Mouse (Mus musculus) kidney, adult 2 months (tissue): ENCODE measurements at regions not wholly inside any gene's neighbourhood (a gene's known extent, or its start where the extent isn't known, plus 50 kb on each side); places are given as distances from the start of the nearest gene placed in this dataset.

Source experiments
- DNase-seq: peaks from one replicate; pipeline ENCODE4 v3.0.0; 2021
- H3K27ac ChIP-seq: fragments of 200-500 bp; 2 replicates; pipeline ENCODE4 v1.5.1; 2012; ENCODE audit warnings: low read depth, low read length, control low read depth, inconsistent platforms; ENCODE audit not compliant: insufficient read depth
- H3K27me3 ChIP-seq: fragments of 200-500 bp; replicated peaks from 2 replicates; pipeline ENCODE4 v1.6.1; 2012; ENCODE audit warnings: mild to moderate bottlenecking, moderate library complexity, low read length, inconsistent platforms; ENCODE audit not compliant: control insufficient read depth, insufficient read depth
- H3K36me3 ChIP-seq: fragments of 200-500 bp; 2 replicates; pipeline ENCODE4 v1.6.1; 2012; ENCODE audit warnings: mild to moderate bottlenecking, moderate library complexity, low read length, inconsistent platforms; ENCODE audit not compliant: control insufficient read depth, insufficient read depth
- H3K4me1 ChIP-seq: fragments of 200-500 bp; 2 replicates; pipeline ENCODE4 v1.6.1; 2011; ENCODE audit warnings: low read length; ENCODE audit not compliant: control insufficient read depth, insufficient read depth
- H3K4me3 ChIP-seq: fragments of 200-500 bp; 2 replicates; pipeline ENCODE4 v1.5.1; 2011; ENCODE audit warnings: mild to moderate bottlenecking, low read depth, low read length, control low read depth; ENCODE audit not compliant: insufficient read depth
- CTCF ChIP-seq: fragments of 200-500 bp; conservative IDR thresholded peaks from 2 replicates; pipeline ENCODE4 v1.5.1; 2011; ENCODE audit warnings: low read depth, mild to moderate bottlenecking, control low read depth, low read length, moderate library complexity, mixed read lengths; ENCODE audit not compliant: insufficient read depth, insufficient read length
- POLR2A ChIP-seq: fragments of 200-500 bp; IDR thresholded peaks from one replicate; pipeline ENCODE4 v1.6.1; 2011; ENCODE audit warnings: low read depth, low read length, control low read depth
- WGBS: fragments of 180-500 bp; shearing (Covaris S2); methylation state at CpG from one replicate; pipeline ENCODE4 v1.1.7; 2018; 5-methylcytosine and 5-hydroxymethylcytosine counted together

DNA sequence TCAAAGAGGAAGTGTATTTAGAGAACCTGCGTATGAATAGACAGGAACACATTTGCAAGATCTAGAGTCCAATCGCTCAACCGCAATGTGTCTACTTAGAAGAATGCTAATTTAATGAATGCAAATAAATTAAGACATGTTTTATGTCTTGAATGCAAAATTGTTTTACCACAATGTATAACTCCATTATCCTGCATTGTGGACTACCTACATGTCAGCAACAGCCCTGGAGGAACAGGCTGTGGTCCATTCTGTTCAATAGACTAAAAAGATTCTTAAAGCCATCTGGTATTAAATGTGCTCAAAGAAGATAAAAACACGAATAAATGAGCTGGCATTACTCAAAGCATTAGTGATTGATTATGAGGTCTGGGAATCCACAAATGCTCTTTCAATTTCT, 456.3 kb downstream of the Cenpc1 start:
- Histone ChIP-seq H3K36me3 (no peaks in the 10 kb centered on the region), H3K4me1 (no peaks in the 10 kb centered on the region), H3K27ac (no peak overlapping the region), H3K4me3 (no peak overlapping the region), H3K27me3 (no peaks in the 10 kb centered on the region)
- 80% methylated on average over 4 of the region's 4 CpGs for WGBS
- TF ChIP-seq POLR2A, result no peak
- no peak for TF ChIP-seq CTCF
- DNase-seq, result no peak

DNA sequence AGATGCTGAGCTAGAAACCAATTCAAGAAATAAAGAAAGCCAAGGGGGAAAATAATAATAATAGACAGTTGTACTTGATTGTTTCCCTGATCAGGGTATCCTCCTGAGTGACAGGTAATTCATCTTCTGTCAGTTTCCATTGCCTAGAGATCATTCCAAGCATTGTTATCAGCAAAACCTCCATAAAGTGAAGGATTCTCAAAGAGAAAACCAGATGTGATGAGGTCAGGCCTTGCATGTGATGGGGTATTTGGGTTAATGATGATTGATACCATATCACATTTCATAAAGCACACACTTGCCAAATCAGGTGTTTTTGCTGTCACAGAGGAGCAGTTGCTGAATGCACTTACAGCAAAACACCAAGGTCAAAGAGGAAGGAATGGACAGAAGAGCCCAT, 467.2 kb downstream of the Cenpc1 start:
- Histone ChIP-seq H3K27me3 (no peaks in the 10 kb centered on the region), H3K36me3 (no peaks in the 10 kb centered on the region), H3K4me1 (no peaks in the 10 kb centered on the region), H3K27ac (no peak overlapping the region), H3K4me3 (no peak overlapping the region)
- DNase-seq, result no peak
- no peak for TF ChIP-seq POLR2A
- no peak for TF ChIP-seq CTCF

GRCm38 (mm10) chr5:85595082-85595447, 470.3 kb downstream of the Cenpc1 start:
- TF ChIP-seq POLR2A, result no peak
- TF ChIP-seq CTCF, result no peak
- DNase-seq, result no peak
- Histone ChIP-seq H3K4me3 (no peak overlapping the region), H3K27me3 (no peaks in the 10 kb centered on the region), H3K27ac (no peak overlapping the region), H3K36me3 (no peaks in the 10 kb centered on the region), H3K4me1 (no peaks in the 10 kb centered on the region)
- 37% methylated on average over 1 of the region's 1 CpGs for WGBS

GRCm38 (mm10) chr5:85594413-85595081, 470.8 kb downstream of the Cenpc1 start:
- Histone ChIP-seq H3K27me3 (no peaks in the 10 kb centered on the region), H3K27ac (no peak overlapping the region), H3K36me3 (no peaks in the 10 kb centered on the region), H3K4me3 (no peak overlapping the region), H3K4me1 (no peaks in the 10 kb centered on the region)
- no peak for DNase-seq
- WGBS, result 75% methylated on average over 4 of the region's 4 CpGs
- TF ChIP-seq POLR2A (no peak), CTCF (no peak)

GRCm38 (mm10) chr5:85592236-85592635, 473.1 kb downstream of the Cenpc1 start:
- H3K4me3 ChIP-seq, result no peak overlapping the region
- TF ChIP-seq CTCF (no peak), POLR2A (no peak)
- WGBS, result 67% methylated on average over 3 of the region's 3 CpGs
- H3K27me3 ChIP-seq, result no peaks in the 10 kb centered on the region
- H3K4me1 ChIP-seq, result no peaks in the 10 kb centered on the region
- DNase-seq, result no peak
- no peak overlapping the region for H3K27ac ChIP-seq
- no peaks in the 10 kb centered on the region for H3K36me3 ChIP-seq

- Histone ChIP-seq H3K4me1 (no peaks in the 10 kb centered on the region), H3K27me3 (no peaks in the 10 kb centered on the region), H3K36me3 (no peaks in the 10 kb centered on the region), H3K4me3 (no peak overlapping the region), H3K27ac (no peak overlapping the region)
- TF ChIP-seq POLR2A (no peak), CTCF (peak; percentile 24; the same call in 1 of the 2 replicates)
- DNase-seq, result no peak
- WGBS, result 29% methylated on average over 3 of the region's 3 CpGs
Measured at GRCm38 (mm10) chr5:85586727-85587126, 478.7 kb downstream of the Cenpc1 start.

DNA sequence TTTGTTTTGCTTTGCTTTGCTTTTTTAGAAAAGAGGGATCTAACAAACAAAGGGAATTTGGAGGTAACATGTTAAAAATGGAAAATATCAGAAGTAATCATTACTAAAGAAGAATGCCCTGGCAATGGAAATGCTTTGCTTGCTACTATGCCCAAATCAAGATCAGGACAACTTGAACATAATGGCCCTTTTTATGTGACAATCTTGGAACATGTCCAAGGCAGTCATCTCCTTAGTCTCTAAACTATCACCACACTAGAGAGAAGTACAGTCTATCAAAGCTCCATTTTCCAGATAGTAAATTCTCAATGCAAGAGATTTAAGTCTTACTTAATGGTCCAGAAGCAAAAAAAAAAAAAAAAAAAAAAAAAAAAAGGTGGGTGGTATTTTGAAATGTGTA, 492.9 kb downstream of the Cenpc1 start:
- no peak for DNase-seq
- Histone ChIP-seq H3K36me3 (no peaks in the 10 kb centered on the region), H3K4me1 (no peaks in the 10 kb centered on the region), H3K27me3 (no peaks in the 10 kb centered on the region), H3K4me3 (no peak overlapping the region), H3K27ac (no peak overlapping the region)
- no peak for TF ChIP-seq POLR2A
- no peak for TF ChIP-seq CTCF

- no peak for DNase-seq
- Histone ChIP-seq H3K27me3 (no peaks in the 10 kb centered on the region), H3K27ac (no peak overlapping the region), H3K36me3 (no peaks in the 10 kb centered on the region), H3K4me1 (no peaks in the 10 kb centered on the region), H3K4me3 (no peak overlapping the region)
- WGBS, result 76% methylated on average over 4 of the region's 4 CpGs
- no peak for TF ChIP-seq CTCF
- no peak for TF ChIP-seq POLR2A
Measured at GRCm38 (mm10) chr5:85571967-85572366, 493.4 kb downstream of the Cenpc1 start.
